Mouse (Mus musculus) stomach, postnatal 0 days (tissue): ENCODE measurements around the gene Gm21518. TPM values are rescaled to one million over a fixed set of nuclear protein-coding genes. Genes with fewer than 3 reads are reported as not detected.
"Not testable (repeated sequence)": the region's sequence is repeated elsewhere in the genome, so short reads cannot be mapped to it uniquely, and the experiment has no call there.

Experiments
- ATAC-seq: fragments of 200-750 bp; cut with Nextera tagmentation; 2 replicates; pipeline ENCODE4 v1.8.0; 2017; ENCODE audit not compliant: low FRiP score, low TSS enrichment
- DNase-seq: peaks from one replicate; pipeline ENCODE4 v3.0.0-alpha.2; 2016; ENCODE audit warnings: low spot score
- H3K27ac ChIP-seq: fragments of 300-500 bp; sonication (generic); replicated peaks from 2 replicates; pipeline ENCODE4 v1.5.1; 2014; ENCODE audit warnings: mild to moderate bottlenecking, control low read depth
- H3K27me3 ChIP-seq: fragments of 300-500 bp; sonication (generic); 2 replicates; pipeline ENCODE4 v1.6.1; 2014; ENCODE audit warnings: low read length; ENCODE audit not compliant: control insufficient read depth, insufficient read depth
- H3K36me3 ChIP-seq: fragments of 300-500 bp; sonication (generic); 2 replicates; pipeline ENCODE4 v1.6.1; 2014; ENCODE audit warnings: low read length, mixed read lengths; ENCODE audit not compliant: control insufficient read depth, insufficient read depth
- H3K4me1 ChIP-seq: fragments of 300-500 bp; sonication (generic); replicated peaks from 2 replicates; pipeline ENCODE4 v1.6.1; 2014; ENCODE audit warnings: antibody characterized with exemption; ENCODE audit not compliant: control insufficient read depth, insufficient read depth
- H3K4me2 ChIP-seq: fragments of 300-500 bp; sonication (generic); replicated peaks from 2 replicates; pipeline ENCODE4 v1.6.1; 2014; ENCODE audit warnings: low read depth, mild to moderate bottlenecking, control low read depth, moderate library complexity
- H3K4me3 ChIP-seq: fragments of 300-500 bp; sonication (generic); 2 replicates; pipeline ENCODE4 v1.5.1; 2014; ENCODE audit warnings: low read depth, low read length, control low read depth
- H3K9ac ChIP-seq: fragments of 300-500 bp; sonication (generic); 2 replicates; pipeline ENCODE4 v1.6.1; 2014; ENCODE audit warnings: mild to moderate bottlenecking, low read length, control low read depth, mixed read lengths
- H3K9me3 ChIP-seq: fragments of 300-500 bp; sonication (generic); 2 replicates; pipeline ENCODE4 v1.6.1; 2016; ENCODE audit warnings: low read length; ENCODE audit not compliant: control insufficient read depth
- WGBS: fragments of 180-500 bp; shearing (Covaris S2); extraction: QIAGEN DNeasy Blood & Tissue Kit; methylation state at CpG from one replicate; pipeline ENCODE4 v1.1.7; 2014; 5-methylcytosine and 5-hydroxymethylcytosine counted together
- polyA plus RNA-seq: library from polyadenylated mRNA; unstranded; fragments of >200 nt; fragmentation: Nextera tagmentation; extraction: Ambion mirVana; gene quantifications from 2 replicates; pipeline ENCODE4 v1.2.1, GENCODE M21; 2015

Gm21518 gene
- polyA plus RNA-seq, result not detected in 2 replicates

DNA sequence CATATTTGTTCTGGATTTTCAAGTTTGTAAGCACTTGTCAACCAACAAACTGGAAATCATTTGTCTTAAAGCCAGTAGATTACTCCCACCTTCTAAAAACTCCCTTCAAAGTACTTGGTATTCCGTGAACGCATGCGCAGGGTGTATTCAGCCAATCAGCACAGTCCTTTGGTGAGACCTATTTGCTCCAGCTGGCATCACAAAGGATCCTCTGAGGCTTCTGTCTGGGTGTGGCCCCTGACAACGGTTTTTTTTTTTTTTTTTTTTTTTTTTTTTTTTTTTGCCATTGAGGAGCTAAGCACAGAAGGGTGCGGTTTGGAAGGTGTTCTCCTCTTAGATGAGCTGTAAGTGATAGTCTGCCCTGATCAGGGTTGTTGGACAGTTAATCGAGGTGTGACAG is at the start of gene Gm21518:
Gm21518 (plus strand) TSS at position 301 of the 400 bp plus-strand sequence.
- no CpG with 5 or more reads among the region's 6 CpGs for WGBS
- H3K4me2 ChIP-seq, DNase-seq, H3K4me3 ChIP-seq, H3K27ac ChIP-seq, H3K27me3 ChIP-seq, H3K9me3 ChIP-seq, H3K36me3 ChIP-seq, H3K4me1 ChIP-seq, H3K9ac ChIP-seq, ATAC-seq: not testable (repeated sequence)
